Mouse (Mus musculus): ENCODE measurements at regions not wholly inside any gene's neighbourhood (a gene's known extent, or its start where the extent isn't known, plus 50 kb on each side); places are given as distances from the start of the nearest gene placed in this dataset.

DNA sequence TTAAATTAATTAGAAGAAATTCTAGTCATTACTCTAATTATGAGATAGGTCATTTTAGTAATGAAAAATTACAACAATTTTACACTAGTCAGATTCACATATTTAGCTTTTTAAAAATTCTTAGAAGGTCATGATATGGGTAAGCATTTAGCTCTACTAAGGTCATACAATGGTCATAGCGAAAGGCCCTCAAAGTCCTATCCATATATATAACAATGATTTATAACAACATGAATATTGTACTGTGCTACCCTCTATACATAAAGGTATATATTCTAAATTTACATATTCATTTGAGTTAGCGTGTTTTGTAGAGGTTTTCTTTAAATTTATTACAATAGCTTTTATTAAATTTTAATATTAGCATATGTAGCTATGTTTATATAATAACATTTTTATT, 52.5 kb upstream of the 1700003H04Rik start:
- no peak overlapping the region for H3ac ChIP-seq (ENCODE audit: control insufficient read depth, insufficient read length)
- TF ChIP-seq MYOG (IDR thresholded peaks at IDR 0.05; ENCODE audit: control insufficient read depth in 1 of 3, insufficient read depth in 1 of 3, insufficient read length in 2 of 3, low read depth in 2 of 3) = no peak
- TF ChIP-seq POLR2A (IDR thresholded peaks at IDR 0.05; ENCODE audit: insufficient read length, low read depth) = no peak
- no peaks in the 10 kb centered on the region for H3K27me3 ChIP-seq (ENCODE audit: control insufficient read depth, insufficient read depth, insufficient read length)
- no peaks in the 10 kb centered on the region for H3K79me2 ChIP-seq (ENCODE audit: control insufficient read depth, insufficient read depth)
- no peak overlapping the region for H3K4me2 ChIP-seq (ENCODE audit: low read depth)
- no peak overlapping the region for H3K4me3 ChIP-seq
- H3K36me3 ChIP-seq (ENCODE audit: control insufficient read depth, insufficient read depth) = no peaks in the 10 kb centered on the region
